Mouse (Mus musculus) erythroblast, embryonic 14.5 days (primary cell): ENCODE data around the gene Rpl6.

Experiments
- GATA1 ChIP-seq: IDR thresholded peaks from 2 replicates; pipeline ENCODE4 v1.6.1; 2012; ENCODE audit warnings: low read length, inconsistent platforms, mixed read lengths
- TAL1 ChIP-seq: IDR thresholded peaks from 3 replicates; pipeline ENCODE4 v1.6.1; 2012; ENCODE audit warnings: low read length, inconsistent platforms, mixed read lengths

DNA sequence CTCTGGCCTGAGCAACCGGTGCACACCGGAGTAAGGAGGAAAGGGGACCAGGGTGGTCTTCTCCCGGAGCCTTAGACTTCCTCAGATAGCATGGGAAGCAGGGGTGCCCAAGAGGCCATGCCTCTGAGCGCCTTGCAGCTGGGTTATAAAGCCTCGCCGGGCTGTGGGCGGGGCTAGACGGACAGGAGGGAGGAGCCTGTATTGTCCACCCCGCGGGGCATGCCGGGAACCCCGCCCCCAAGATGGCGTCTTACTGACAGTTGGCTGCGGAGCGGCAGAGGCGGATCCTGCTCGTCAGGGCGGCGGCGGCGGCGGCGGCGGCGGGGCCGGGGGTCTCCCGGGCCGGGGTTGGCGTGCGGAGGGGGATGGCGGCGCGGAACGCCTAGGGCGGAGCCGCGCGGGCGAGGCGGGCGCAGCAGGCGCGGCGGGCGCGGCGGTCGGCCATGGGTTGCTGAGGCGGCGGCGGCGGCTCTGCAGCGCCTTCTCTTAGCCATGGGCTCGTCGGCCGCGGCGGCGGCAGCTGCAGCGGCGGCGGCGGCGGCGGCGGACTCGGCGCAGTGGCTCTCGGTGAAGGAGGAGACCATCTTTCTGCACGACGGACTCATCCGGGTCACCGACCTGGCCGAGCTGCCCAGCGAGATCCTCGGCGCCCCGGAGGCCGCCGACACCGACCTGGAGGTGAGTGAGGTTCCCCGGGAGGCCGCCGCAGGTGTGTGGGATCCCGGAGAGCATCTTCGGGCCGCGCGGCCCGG, 15.9 kb downstream of the Rpl6 start, which contains the start of gene Hectd4:
- TF ChIP-seq GATA1 (no peak), TAL1 (no peak)
